Mouse (Mus musculus): Measurements from ENCODE around the gene Rbfox3. TPM values are rescaled to one million over a fixed set of nuclear protein-coding genes. Genes with fewer than 3 reads are reported as not detected.

Gene Rbfox3
- polyA plus RNA-seq, 1 experiment from 2014 or later, result 0.69 TPM

DNA sequence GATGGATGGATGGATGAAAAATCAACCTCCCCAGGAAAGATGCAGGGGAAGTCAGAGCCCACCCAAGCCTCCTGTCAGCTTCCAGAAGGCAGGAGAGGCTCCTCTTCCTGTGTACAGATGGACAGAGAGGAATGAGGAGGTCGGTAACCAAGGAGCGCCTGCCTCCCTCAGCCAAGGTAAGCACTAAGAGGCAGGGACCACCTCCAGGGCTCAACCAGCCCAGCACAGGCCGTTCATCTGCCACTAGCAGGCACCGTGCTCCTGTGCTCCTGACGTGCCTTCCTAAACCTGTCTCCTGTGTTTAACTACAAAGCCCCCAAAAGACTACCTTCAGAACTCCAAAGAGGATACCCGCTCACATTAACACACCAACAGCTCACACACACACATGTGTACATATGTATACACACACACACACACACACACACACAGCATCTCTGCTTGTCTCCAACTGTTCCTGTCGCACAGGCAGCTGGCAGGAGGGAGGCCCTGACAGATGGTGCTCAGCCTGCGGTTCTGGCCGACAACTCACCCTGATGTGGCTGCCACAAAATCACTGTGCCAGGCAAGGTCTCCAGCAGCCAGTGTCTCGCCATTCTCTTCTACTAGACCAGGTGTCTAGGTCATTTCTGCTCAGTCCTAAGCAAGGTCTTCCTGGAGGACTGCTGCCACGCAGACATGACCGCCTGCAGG, 151.0 kb downstream of the Rbfox3 start:
- Histone ChIP-seq H3K36me3 (ENCODE audit: control insufficient read depth, insufficient read depth, low read length) (no peaks in the 10 kb centered on the region), H3K9me3 (replicated peaks; ENCODE audit: control insufficient read depth, low read length) (no peaks in the 10 kb centered on the region), H3K27me3 (ENCODE audit: control insufficient read depth, insufficient read depth, low read length) (no peaks in the 10 kb centered on the region), H3K4me2 (no peak overlapping the region), H3K4me3 (ENCODE audit: low read depth, low read length) (no peak overlapping the region), H3K9ac (ENCODE audit: low read depth, low read length) (no peak overlapping the region), H3K4me1 (ENCODE audit: control insufficient read depth, insufficient read depth, low read length) (no peaks in the 10 kb centered on the region), H3K27ac (ENCODE audit: low read depth, low read length) (no peak overlapping the region)
- no peak for ATAC-seq (replicated peaks; ENCODE audit: insufficient number of reproducible peaks, low FRiP score, low TSS enrichment)
- 78% methylated on average over 12 of the region's 12 CpGs for WGBS (ENCODE audit: insufficient replicate concordance)

DNA sequence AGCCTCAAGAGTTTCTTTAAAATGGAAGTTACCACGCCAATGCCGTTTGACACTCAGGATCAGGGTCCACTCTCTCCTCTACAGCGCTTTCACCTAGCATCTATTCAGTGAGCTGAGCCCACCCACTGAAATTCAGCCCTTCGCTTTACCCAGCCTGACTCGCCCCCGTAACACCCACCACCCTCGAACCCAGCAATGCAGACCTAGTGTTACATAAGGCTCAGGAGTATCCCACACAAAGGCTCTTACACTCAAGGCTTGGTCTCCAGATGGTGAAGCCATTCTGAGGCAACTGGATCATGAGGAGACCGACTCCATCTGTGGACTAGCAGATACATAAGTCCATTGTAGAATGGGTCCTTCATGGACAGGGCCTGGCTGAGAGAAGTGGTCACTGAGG, 152.2 kb downstream of the Rbfox3 start:
- H3K9me3 ChIP-seq (replicated peaks; ENCODE audit: control insufficient read depth, low read length), result no peaks in the 10 kb centered on the region
- no peaks in the 10 kb centered on the region for H3K4me1 ChIP-seq (ENCODE audit: control insufficient read depth, insufficient read depth, low read length)
- no peaks in the 10 kb centered on the region for H3K27me3 ChIP-seq (ENCODE audit: control insufficient read depth, insufficient read depth, low read length)
- no peaks in the 10 kb centered on the region for H3K36me3 ChIP-seq (ENCODE audit: control insufficient read depth, insufficient read depth, low read length)
- H3K9ac ChIP-seq (ENCODE audit: low read depth, low read length), result no peak overlapping the region
- H3K27ac ChIP-seq (ENCODE audit: low read depth, low read length), result no peak overlapping the region
- ATAC-seq (replicated peaks; ENCODE audit: insufficient number of reproducible peaks, low FRiP score, low TSS enrichment), result no peak
- H3K4me3 ChIP-seq (ENCODE audit: low read depth, low read length), result no peak overlapping the region
- 83% methylated on average over 8 of the region's 8 CpGs for WGBS (ENCODE audit: insufficient replicate concordance)
- H3K4me2 ChIP-seq, result no peak overlapping the region

DNA sequence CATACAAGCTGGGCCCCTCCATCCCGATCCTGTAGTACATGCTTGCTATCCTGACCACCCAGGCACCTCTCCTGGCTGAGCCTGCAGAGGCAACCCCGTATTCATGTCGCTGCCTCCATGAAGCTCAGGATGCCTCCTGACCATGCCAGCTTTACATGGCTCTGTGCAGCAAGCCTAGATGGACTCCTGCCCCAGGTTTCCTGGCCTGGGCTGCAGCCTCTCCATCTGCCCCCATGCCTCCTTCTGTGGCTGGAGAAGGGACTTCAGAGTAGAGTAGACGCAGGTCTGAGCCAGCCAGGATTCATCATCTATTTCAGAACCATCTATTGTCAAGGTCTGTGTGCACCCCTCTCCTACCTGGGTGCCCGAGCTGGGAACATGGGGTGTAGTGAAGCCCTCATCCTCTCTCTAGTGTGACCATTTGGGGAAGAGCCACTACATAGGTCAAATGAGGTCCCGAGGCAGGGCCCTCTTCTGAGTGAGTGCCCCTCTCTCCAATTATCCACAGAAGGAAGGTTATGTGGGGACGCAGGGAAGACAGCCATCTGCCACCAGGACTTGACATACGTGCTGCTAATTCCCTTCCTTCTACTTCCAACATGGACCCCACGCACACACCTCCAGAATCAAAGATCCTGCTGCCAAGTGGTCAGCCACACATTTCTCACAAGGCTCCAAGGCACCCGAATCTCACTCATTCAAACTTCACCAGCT, 153.0 kb downstream of the Rbfox3 start:
- no peaks in the 10 kb centered on the region for H3K27me3 ChIP-seq (ENCODE audit: control insufficient read depth, insufficient read depth, low read length)
- 76% methylated on average over 10 of the region's 10 CpGs for WGBS (ENCODE audit: insufficient replicate concordance)
- H3K9ac ChIP-seq (ENCODE audit: low read depth, low read length), result no peak overlapping the region
- H3K36me3 ChIP-seq (ENCODE audit: control insufficient read depth, insufficient read depth, low read length), result no peaks in the 10 kb centered on the region
- H3K4me1 ChIP-seq (ENCODE audit: control insufficient read depth, insufficient read depth, low read length), result no peaks in the 10 kb centered on the region
- ATAC-seq (replicated peaks; ENCODE audit: insufficient number of reproducible peaks, low FRiP score, low TSS enrichment), result no peak
- H3K27ac ChIP-seq (ENCODE audit: low read depth, low read length), result no peak overlapping the region
- no peak overlapping the region for H3K4me3 ChIP-seq (ENCODE audit: low read depth, low read length)
- H3K9me3 ChIP-seq (replicated peaks; ENCODE audit: control insufficient read depth, low read length), result no peaks in the 10 kb centered on the region
- no peak overlapping the region for H3K4me2 ChIP-seq

DNA sequence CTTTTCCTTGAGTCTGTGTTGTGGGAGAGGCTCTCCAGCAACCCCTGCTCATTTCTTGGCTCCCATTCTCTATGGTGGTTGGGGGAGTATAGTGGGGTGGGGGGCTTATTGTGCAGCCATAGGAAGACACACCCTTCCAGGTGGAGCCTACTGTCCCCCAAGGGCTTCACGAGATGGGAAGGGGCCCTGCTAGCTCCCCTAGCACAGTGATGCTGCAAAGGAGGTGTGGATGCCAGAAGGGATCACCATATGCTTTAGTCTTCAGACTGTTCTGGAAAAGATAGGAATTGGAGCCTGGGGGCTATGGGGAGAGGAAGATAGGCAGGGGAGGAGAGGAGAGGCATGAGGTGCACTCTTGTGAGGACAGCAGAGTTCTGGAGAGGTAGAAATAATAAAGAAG, 153.9 kb downstream of the Rbfox3 start:
- no peak overlapping the region for H3K9ac ChIP-seq (ENCODE audit: low read depth, low read length)
- WGBS (ENCODE audit: insufficient replicate concordance), result 65% methylated on average over 1 of the region's 1 CpGs
- H3K4me3 ChIP-seq (ENCODE audit: low read depth, low read length), result no peak overlapping the region
- ATAC-seq (replicated peaks; ENCODE audit: insufficient number of reproducible peaks, low FRiP score, low TSS enrichment), result no peak
- no peak overlapping the region for H3K27ac ChIP-seq (ENCODE audit: low read depth, low read length)
- H3K4me1 ChIP-seq (ENCODE audit: control insufficient read depth, insufficient read depth, low read length), result no peaks in the 10 kb centered on the region
- H3K36me3 ChIP-seq (ENCODE audit: control insufficient read depth, insufficient read depth, low read length), result no peaks in the 10 kb centered on the region
- H3K4me2 ChIP-seq, result no peak overlapping the region
- H3K9me3 ChIP-seq (replicated peaks; ENCODE audit: control insufficient read depth, low read length), result no peaks in the 10 kb centered on the region
- no peaks in the 10 kb centered on the region for H3K27me3 ChIP-seq (ENCODE audit: control insufficient read depth, insufficient read depth, low read length)

DNA sequence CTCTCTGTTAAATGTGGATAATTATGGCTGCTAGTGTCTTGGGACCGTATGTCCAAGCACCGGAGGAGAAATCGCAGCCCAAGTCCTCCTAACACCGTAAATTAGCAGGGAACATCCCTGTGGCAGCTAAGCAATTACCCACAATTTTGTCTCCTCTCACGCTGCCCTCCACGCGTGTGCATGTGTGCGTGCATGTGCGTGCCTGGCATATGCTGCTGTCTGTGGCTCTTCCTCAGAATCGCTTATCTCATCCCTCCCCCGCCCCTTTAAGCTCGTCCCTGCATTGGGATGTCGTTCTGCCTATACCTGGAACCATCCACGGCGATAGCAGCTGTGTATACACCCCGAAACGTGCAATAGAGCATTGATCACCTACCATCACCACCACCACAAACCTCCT, 156.4 kb downstream of the Rbfox3 start:
- WGBS (ENCODE audit: insufficient replicate concordance), result 83% methylated on average over 17 of the region's 17 CpGs
- no peak overlapping the region for H3K4me2 ChIP-seq
- no peak overlapping the region for H3K4me3 ChIP-seq (ENCODE audit: low read depth, low read length)
- no peak overlapping the region for H3K9ac ChIP-seq (ENCODE audit: low read depth, low read length)
- no peaks in the 10 kb centered on the region for H3K27me3 ChIP-seq (ENCODE audit: control insufficient read depth, insufficient read depth, low read length)
- H3K36me3 ChIP-seq (ENCODE audit: control insufficient read depth, insufficient read depth, low read length), result no peaks in the 10 kb centered on the region
- H3K27ac ChIP-seq (ENCODE audit: low read depth, low read length), result no peak overlapping the region
- no peaks in the 10 kb centered on the region for H3K4me1 ChIP-seq (ENCODE audit: control insufficient read depth, insufficient read depth, low read length)
- no peak for ATAC-seq (replicated peaks; ENCODE audit: insufficient number of reproducible peaks, low FRiP score, low TSS enrichment)
- H3K9me3 ChIP-seq (replicated peaks; ENCODE audit: control insufficient read depth, low read length), result no peaks in the 10 kb centered on the region

DNA sequence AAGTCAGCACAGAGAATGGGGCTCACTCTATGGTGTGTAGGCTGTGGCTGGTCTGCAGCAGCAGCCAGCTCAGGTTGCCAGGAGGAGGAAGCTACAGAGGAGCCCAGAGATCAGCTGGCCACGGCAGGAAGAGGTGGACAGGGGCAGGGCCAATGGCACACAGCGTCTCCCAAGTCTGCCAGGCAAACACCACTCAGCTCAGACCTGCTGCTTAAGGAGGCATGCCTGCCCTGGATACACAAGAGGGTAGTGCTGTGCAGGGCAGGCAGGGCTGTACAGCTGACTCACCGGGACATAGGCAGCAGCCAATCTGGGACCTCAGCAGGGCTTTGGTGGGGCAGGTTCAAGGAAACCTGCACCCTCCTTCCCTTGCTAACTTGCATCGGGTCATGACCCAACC, 156.9 kb downstream of the Rbfox3 start:
- Histone ChIP-seq H3K9me3 (replicated peaks; ENCODE audit: control insufficient read depth, low read length) (no peaks in the 10 kb centered on the region), H3K9ac (ENCODE audit: low read depth, low read length) (no peak overlapping the region), H3K36me3 (ENCODE audit: control insufficient read depth, insufficient read depth, low read length) (no peaks in the 10 kb centered on the region), H3K4me2 (no peak overlapping the region), H3K4me3 (ENCODE audit: low read depth, low read length) (no peak overlapping the region), H3K27me3 (ENCODE audit: control insufficient read depth, insufficient read depth, low read length) (no peaks in the 10 kb centered on the region), H3K4me1 (ENCODE audit: control insufficient read depth, insufficient read depth, low read length) (no peaks in the 10 kb centered on the region), H3K27ac (ENCODE audit: low read depth, low read length) (no peak overlapping the region)
- 56% methylated on average over 4 of the region's 4 CpGs for WGBS (ENCODE audit: insufficient replicate concordance)
- no peak for ATAC-seq (replicated peaks; ENCODE audit: insufficient number of reproducible peaks, low FRiP score, low TSS enrichment)

DNA sequence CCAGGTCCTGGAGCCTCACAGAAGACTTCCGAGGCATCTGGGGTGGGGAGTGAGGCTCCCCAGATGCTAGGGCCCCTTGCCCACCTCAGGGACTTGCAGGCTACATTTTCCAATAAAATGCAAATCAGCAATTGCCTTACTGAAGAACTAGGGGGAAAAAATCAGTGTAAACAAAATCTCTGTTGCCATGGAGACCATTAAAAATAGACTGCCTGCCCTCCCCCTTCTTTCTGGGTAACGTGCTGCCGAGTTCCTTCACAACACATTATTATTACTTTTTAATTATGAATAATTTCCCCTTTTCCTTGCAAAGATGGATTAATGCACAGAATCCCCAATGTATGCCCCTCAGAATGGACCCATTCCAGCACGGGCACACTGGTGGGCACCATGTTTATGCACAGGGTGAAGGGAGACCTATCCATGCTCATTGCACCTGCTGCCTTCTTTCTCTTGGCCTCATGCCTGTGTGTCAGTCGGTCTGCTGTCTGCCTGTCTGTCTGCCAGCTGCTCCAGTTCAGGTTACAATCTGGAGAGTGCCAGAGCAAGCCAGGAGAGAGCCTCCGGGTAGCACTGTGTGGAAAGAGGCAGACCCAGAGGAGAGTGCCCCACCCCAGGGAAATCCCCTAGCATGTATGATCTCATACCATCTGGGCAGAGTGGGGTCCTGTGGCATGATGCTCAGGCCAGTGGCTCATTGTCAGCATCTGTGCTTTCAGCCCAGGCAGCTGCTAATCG, 159.3 kb downstream of the Rbfox3 start:
- 57% methylated on average over 7 of the region's 7 CpGs for WGBS (ENCODE audit: insufficient replicate concordance)
- ATAC-seq (replicated peaks; ENCODE audit: insufficient number of reproducible peaks, low FRiP score, low TSS enrichment), result no peak
- Histone ChIP-seq H3K9ac (ENCODE audit: low read depth, low read length) (no peak overlapping the region), H3K27ac (ENCODE audit: low read depth, low read length) (no peak overlapping the region), H3K36me3 (ENCODE audit: control insufficient read depth, insufficient read depth, low read length) (no peaks in the 10 kb centered on the region), H3K4me2 (no peak overlapping the region), H3K4me3 (ENCODE audit: low read depth, low read length) (no peak overlapping the region), H3K9me3 (replicated peaks; ENCODE audit: control insufficient read depth, low read length) (no peaks in the 10 kb centered on the region), H3K27me3 (ENCODE audit: control insufficient read depth, insufficient read depth, low read length) (no peaks in the 10 kb centered on the region), H3K4me1 (ENCODE audit: control insufficient read depth, insufficient read depth, low read length) (no peaks in the 10 kb centered on the region)

DNA sequence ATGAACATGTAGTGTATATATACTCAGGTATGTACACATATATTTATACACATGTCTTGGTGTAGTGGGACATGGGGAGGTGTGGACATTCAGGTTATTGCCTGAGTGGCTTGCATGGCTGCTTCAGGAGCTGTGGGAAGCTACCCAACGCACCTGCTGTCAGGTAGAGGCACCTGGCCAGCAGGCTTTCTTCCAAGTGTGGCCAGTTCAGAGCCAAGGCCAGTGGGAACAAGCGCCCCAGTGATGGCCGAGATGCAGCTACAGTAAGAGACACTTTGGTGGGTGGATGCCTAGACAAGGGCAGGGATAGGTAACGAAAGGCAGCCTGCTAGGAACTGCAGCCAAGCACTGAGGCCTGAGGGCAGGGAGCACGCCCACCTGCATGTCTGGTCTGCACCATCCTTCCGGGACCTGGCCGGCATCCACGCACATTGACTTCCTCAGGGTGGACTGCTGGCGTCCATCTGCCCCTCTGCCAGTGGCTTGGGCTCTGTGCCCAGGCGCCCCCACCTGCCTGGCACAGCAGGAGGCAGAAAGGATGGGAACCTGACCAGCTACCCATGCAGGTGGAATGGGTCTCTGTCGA, 160.6 kb downstream of the Rbfox3 start:
- H3K9ac ChIP-seq (ENCODE audit: low read depth, low read length), result no peak overlapping the region
- 84% methylated on average over 11 of the region's 11 CpGs for WGBS (ENCODE audit: insufficient replicate concordance)
- ATAC-seq (replicated peaks; ENCODE audit: insufficient number of reproducible peaks, low FRiP score, low TSS enrichment), result no peak

More for the DNA sequence above, 160.6 kb downstream of the Rbfox3 start:
- Histone ChIP-seq H3K9me3 (replicated peaks; ENCODE audit: control insufficient read depth, low read length) (no peaks in the 10 kb centered on the region), H3K27ac (ENCODE audit: low read depth, low read length) (no peak overlapping the region), H3K36me3 (ENCODE audit: control insufficient read depth, insufficient read depth, low read length) (no peaks in the 10 kb centered on the region), H3K27me3 (ENCODE audit: control insufficient read depth, insufficient read depth, low read length) (peaks cover 4% of the 10 kb centered on the region), H3K4me1 (ENCODE audit: control insufficient read depth, insufficient read depth, low read length) (no peaks in the 10 kb centered on the region), H3K4me2 (no peak overlapping the region), H3K4me3 (ENCODE audit: low read depth, low read length) (no peak overlapping the region)
